Mouse (Mus musculus): ENCODE results near the gene 4930402H24Rik. TPM values are rescaled to one million over a fixed set of nuclear protein-coding genes. Genes with fewer than 3 reads are reported as not detected.
A peak's percentile ranks its signal among the peaks of the same experiment; 100 is the strongest.

4930402H24Rik gene
- total and polyA plus RNA-seq, 2 experiments from 2014 or later = 49.2 to 97.9 TPM

GRCm38 (mm10) chr2:130839874-130840661 lies 66.1 kb downstream of the 4930402H24Rik start:
- peak overlapping the region; percentile 68 for H3K4me2 ChIP-seq (ENCODE audit: low read depth)
- peaks cover 8% of the 10 kb centered on the region for H3K36me3 ChIP-seq (ENCODE audit: insufficient read depth)
- H3K4me3 ChIP-seq (ENCODE audit: low read depth, low read length) = peak overlapping the region; percentile 98
- DNase-seq (peak; percentile 88), ATAC-seq (peak; percentile 78)
- H3K9me3 ChIP-seq (ENCODE audit: low read length) = no peaks in the 10 kb centered on the region
- H3K27me3 ChIP-seq (ENCODE audit: insufficient read depth, low read length) = no peaks in the 10 kb centered on the region
- TF ChIP-seq CTCF (IDR thresholded peaks at IDR 0.05; ENCODE audit: low read depth) = no peak
- 2% methylated on average over 69 of the region's 77 CpGs for WGBS
- H3K4me1 ChIP-seq (ENCODE audit: insufficient read depth) = peaks cover 6% of the 10 kb centered on the region; the same call in 1 of the 2 replicates
- H3K27ac ChIP-seq (ENCODE audit: low read depth, low read length) = peak overlapping the region; percentile 98
- peak overlapping the region; percentile 97 for H3K9ac ChIP-seq

- Histone ChIP-seq H3K4me1 (ENCODE audit: insufficient read depth) (peaks cover 6% of the 10 kb centered on the region; the same call in 1 of the 2 replicates), H3K36me3 (ENCODE audit: insufficient read depth) (peaks cover 8% of the 10 kb centered on the region), H3K4me2 (ENCODE audit: low read depth) (peak overlapping the region; percentile 68), H3K4me3 (ENCODE audit: low read depth, low read length) (peak overlapping the region; percentile 98), H3K27ac (ENCODE audit: low read depth, low read length) (peak overlapping the region; percentile 98), H3K9me3 (ENCODE audit: low read length) (no peaks in the 10 kb centered on the region), H3K9ac (peak overlapping the region; percentile 97), H3K27me3 (ENCODE audit: insufficient read depth, low read length) (no peaks in the 10 kb centered on the region)
- ATAC-seq (peak; percentile 72), DNase-seq (peak; percentile 83)
- WGBS = 2% methylated on average over 19 of the region's 19 CpGs
- peak; percentile 53 for TF ChIP-seq CTCF (IDR thresholded peaks at IDR 0.05; ENCODE audit: low read depth)
Observed at GRCm38 (mm10) chr2:130839528-130839873, 66.7 kb downstream of the 4930402H24Rik start.

- DNase-seq (peak; percentile 73), ATAC-seq (no peak)
- TF ChIP-seq CTCF (IDR thresholded peaks at IDR 0.05; ENCODE audit: low read depth) = no peak
- peaks cover 6% of the 10 kb centered on the region; the same call in 1 of the 2 replicates for H3K4me1 ChIP-seq (ENCODE audit: insufficient read depth)
- peak overlapping the region; percentile 97 for H3K9ac ChIP-seq
- H3K9me3 ChIP-seq (ENCODE audit: low read length) = no peaks in the 10 kb centered on the region
- H3K4me3 ChIP-seq (ENCODE audit: low read depth, low read length) = peak overlapping the region; percentile 98
- H3K36me3 ChIP-seq (ENCODE audit: insufficient read depth) = peaks cover 8% of the 10 kb centered on the region
- 0% methylated on average over 10 of the region's 10 CpGs for WGBS
- H3K4me2 ChIP-seq (ENCODE audit: low read depth) = peak overlapping the region; percentile 68
- H3K27ac ChIP-seq (ENCODE audit: low read depth, low read length) = peak overlapping the region; percentile 98
- no peaks in the 10 kb centered on the region for H3K27me3 ChIP-seq (ENCODE audit: insufficient read depth, low read length)
Observed at GRCm38 (mm10) chr2:130839084-130839483, 67.1 kb downstream of the 4930402H24Rik start.

- Histone ChIP-seq H3K27me3 (ENCODE audit: insufficient read depth, low read length) (no peaks in the 10 kb centered on the region), H3K27ac (ENCODE audit: low read depth, low read length) (0 out of 2 replicates have a peak overlapping the region, but pooled peaks have one; percentile 98), H3K4me3 (ENCODE audit: low read depth, low read length) (peak overlapping the region; percentile 98), H3K4me2 (ENCODE audit: low read depth) (peak overlapping the region; percentile 68), H3K4me1 (ENCODE audit: insufficient read depth) (peaks cover 6% of the 10 kb centered on the region; the same call in 1 of the 2 replicates), H3K9me3 (ENCODE audit: low read length) (no peaks in the 10 kb centered on the region), H3K9ac (no peak overlapping the region), H3K36me3 (ENCODE audit: insufficient read depth) (peaks cover 8% of the 10 kb centered on the region)
- no peak for TF ChIP-seq CTCF (IDR thresholded peaks at IDR 0.05; ENCODE audit: low read depth)
- WGBS = 70% methylated on average over 1 of the region's 1 CpGs
- no peak for ATAC-seq
- DNase-seq = no peak
Observed at GRCm38 (mm10) chr2:130838131-130838530, 68.1 kb downstream of the 4930402H24Rik start.

- no peak for ATAC-seq
- H3K9ac ChIP-seq = no peak overlapping the region
Observed at GRCm38 (mm10) chr2:130833699-130834098, 72.5 kb downstream of the 4930402H24Rik start.

GRCm38 (mm10) chr2:130832582-130832981 lies 73.6 kb downstream of the 4930402H24Rik start:
- H3K4me1 ChIP-seq (ENCODE audit: insufficient read depth) = 0 out of 2 replicates have a peak, but pooled peaks cover under 1% of the 10 kb centered on the region
- TF ChIP-seq CTCF (IDR thresholded peaks at IDR 0.05; ENCODE audit: low read depth) = no peak
- DNase-seq (no peak), ATAC-seq (no peak)
- H3K27ac ChIP-seq (ENCODE audit: low read depth, low read length) = no peak overlapping the region
- no peaks in the 10 kb centered on the region for H3K9me3 ChIP-seq (ENCODE audit: low read length)
- H3K9ac ChIP-seq = no peak overlapping the region
- peaks cover 19% of the 10 kb centered on the region for H3K36me3 ChIP-seq (ENCODE audit: insufficient read depth)
- WGBS = 82% methylated on average over 1 of the region's 1 CpGs
- no peak overlapping the region for H3K4me3 ChIP-seq (ENCODE audit: low read depth, low read length)
- H3K27me3 ChIP-seq (ENCODE audit: insufficient read depth, low read length) = no peaks in the 10 kb centered on the region
- no peak overlapping the region for H3K4me2 ChIP-seq (ENCODE audit: low read depth)

More at GRCm38 (mm10) chr2:130833699-130834098, 72.5 kb downstream of the 4930402H24Rik start:
- Histone ChIP-seq H3K27me3 (ENCODE audit: insufficient read depth, low read length) (no peaks in the 10 kb centered on the region), H3K9me3 (ENCODE audit: low read length) (no peaks in the 10 kb centered on the region), H3K36me3 (ENCODE audit: insufficient read depth) (peaks cover 19% of the 10 kb centered on the region), H3K4me3 (ENCODE audit: low read depth, low read length) (no peak overlapping the region), H3K4me2 (ENCODE audit: low read depth) (no peak overlapping the region), H3K27ac (ENCODE audit: low read depth, low read length) (no peak overlapping the region), H3K4me1 (ENCODE audit: insufficient read depth) (peaks cover 6% of the 10 kb centered on the region; the same call in 1 of the 2 replicates)
- WGBS = 85% methylated on average over 3 of the region's 3 CpGs
- DNase-seq = no peak
- no peak for TF ChIP-seq CTCF (IDR thresholded peaks at IDR 0.05; ENCODE audit: low read depth)

GRCm38 (mm10) chr2:130832012-130832411 lies 74.2 kb downstream of the 4930402H24Rik start:
- no peak for DNase-seq

More at GRCm38 (mm10) chr2:130832012-130832411, 74.2 kb downstream of the 4930402H24Rik start:
- Histone ChIP-seq H3K4me2 (ENCODE audit: low read depth) (no peak overlapping the region), H3K9me3 (ENCODE audit: low read length) (no peaks in the 10 kb centered on the region), H3K27ac (ENCODE audit: low read depth, low read length) (no peak overlapping the region), H3K4me1 (ENCODE audit: insufficient read depth) (no peaks in the 10 kb centered on the region), H3K36me3 (ENCODE audit: insufficient read depth) (peaks cover 19% of the 10 kb centered on the region), H3K27me3 (ENCODE audit: insufficient read depth, low read length) (no peaks in the 10 kb centered on the region), H3K4me3 (ENCODE audit: low read depth, low read length) (no peak overlapping the region), H3K9ac (no peak overlapping the region)
- TF ChIP-seq CTCF (IDR thresholded peaks at IDR 0.05; ENCODE audit: low read depth) = no peak
- no peak for ATAC-seq
- WGBS = 69% methylated on average over 2 of the region's 2 CpGs
